Mouse (Mus musculus): ENCODE results near the gene Bspry. TPM values are rescaled to one million over a fixed set of nuclear protein-coding genes. Genes with fewer than 3 reads are reported as not detected.

Gene Bspry
- total and polyA plus RNA-seq, 2 experiments from 2014 or later = 0.15 TPM; not detected in 1

- H3K36me3 ChIP-seq (replicated peaks; ENCODE audit: control insufficient read depth, insufficient read depth, low read length) = peaks cover 60% of the 10 kb centered on the region
- no peak overlapping the region for H3K9ac ChIP-seq (replicated peaks; ENCODE audit: low read depth, low read length)
- no peak overlapping the region for H3K4me3 ChIP-seq (ENCODE audit: low read depth, low read length)
- no peaks in the 10 kb centered on the region for H3K27me3 ChIP-seq (ENCODE audit: control insufficient read depth, insufficient read depth, low read length)
- ATAC-seq (ENCODE audit: insufficient read depth, low read depth) (no peak), DNase-seq (ENCODE audit: low spot score) (no peak)
- WGBS = 73% methylated on average over 5 of the region's 5 CpGs
- TF ChIP-seq EP300 (IDR thresholded peaks at IDR 0.05; ENCODE audit: low read depth) (no peak), CTCF (IDR thresholded peaks at IDR 0.05; ENCODE audit: low read depth) (no peak)
- no peaks in the 10 kb centered on the region for H3K4me1 ChIP-seq (ENCODE audit: control insufficient read depth, insufficient read depth)
- no peak overlapping the region for H3K4me2 ChIP-seq (ENCODE audit: low read depth, low read length)
- no peak overlapping the region for H3K27ac ChIP-seq (ENCODE audit: low read depth)
- no peaks in the 10 kb centered on the region for H3K9me3 ChIP-seq (replicated peaks; ENCODE audit: control insufficient read depth, low read length)
These were observed 29.0 kb downstream of the Bspry start for GRCm38 (mm10) chr4:62508839-62509238.

- ATAC-seq (ENCODE audit: insufficient read depth, low read depth) = no peak
These were observed 30.1 kb downstream of the Bspry start for GRCm38 (mm10) chr4:62509946-62510345.

GRCm38 (mm10) chr4:62513998-62514506, 34.2 kb downstream of the Bspry start:
- Histone ChIP-seq H3K4me1 (ENCODE audit: control insufficient read depth, insufficient read depth) (peaks cover 22% of the 10 kb centered on the region), H3K36me3 (replicated peaks; ENCODE audit: control insufficient read depth, insufficient read depth, low read length) (peaks cover 50% of the 10 kb centered on the region), H3K27ac (ENCODE audit: low read depth) (no peak overlapping the region), H3K4me2 (ENCODE audit: low read depth, low read length) (no peak overlapping the region), H3K27me3 (ENCODE audit: control insufficient read depth, insufficient read depth, low read length) (no peaks in the 10 kb centered on the region), H3K9ac (replicated peaks; ENCODE audit: low read depth, low read length) (no peak overlapping the region), H3K9me3 (replicated peaks; ENCODE audit: control insufficient read depth, low read length) (no peaks in the 10 kb centered on the region), H3K4me3 (ENCODE audit: low read depth, low read length) (no peak overlapping the region)
- WGBS = 50% methylated on average over 11 of the region's 11 CpGs
- ATAC-seq (ENCODE audit: insufficient read depth, low read depth) (no peak), DNase-seq (ENCODE audit: low spot score) (no peak)
- no peak for TF ChIP-seq CTCF (IDR thresholded peaks at IDR 0.05; ENCODE audit: low read depth)
- TF ChIP-seq EP300 (IDR thresholded peaks at IDR 0.05; ENCODE audit: low read depth) = no peak

More at GRCm38 (mm10) chr4:62509946-62510345, 30.1 kb downstream of the Bspry start:
- no peak overlapping the region for H3K9ac ChIP-seq (replicated peaks; ENCODE audit: low read depth, low read length)
- no peaks in the 10 kb centered on the region for H3K9me3 ChIP-seq (replicated peaks; ENCODE audit: control insufficient read depth, low read length)
- no peak overlapping the region for H3K4me3 ChIP-seq (ENCODE audit: low read depth, low read length)
- DNase-seq (ENCODE audit: low spot score) = no peak
- no peaks in the 10 kb centered on the region for H3K27me3 ChIP-seq (ENCODE audit: control insufficient read depth, insufficient read depth, low read length)
- H3K4me2 ChIP-seq (ENCODE audit: low read depth, low read length) = no peak overlapping the region
- H3K27ac ChIP-seq (ENCODE audit: low read depth) = no peak overlapping the region
- H3K4me1 ChIP-seq (ENCODE audit: control insufficient read depth, insufficient read depth) = no peaks in the 10 kb centered on the region
- H3K36me3 ChIP-seq (replicated peaks; ENCODE audit: control insufficient read depth, insufficient read depth, low read length) = peaks cover 62% of the 10 kb centered on the region
- TF ChIP-seq CTCF (IDR thresholded peaks at IDR 0.05; ENCODE audit: low read depth) = no peak
- TF ChIP-seq EP300 (IDR thresholded peaks at IDR 0.05; ENCODE audit: low read depth) = no peak
- 81% methylated on average over 11 of the region's 11 CpGs for WGBS

- peaks cover 41% of the 10 kb centered on the region for H3K36me3 ChIP-seq (replicated peaks; ENCODE audit: control insufficient read depth, insufficient read depth, low read length)
- ATAC-seq (ENCODE audit: insufficient read depth, low read depth) (no peak), DNase-seq (ENCODE audit: low spot score) (no peak)
- H3K27me3 ChIP-seq (ENCODE audit: control insufficient read depth, insufficient read depth, low read length) = no peaks in the 10 kb centered on the region
- 82% methylated on average over 7 of the region's 7 CpGs for WGBS
- H3K4me3 ChIP-seq (ENCODE audit: low read depth, low read length) = no peak overlapping the region
- TF ChIP-seq CTCF (IDR thresholded peaks at IDR 0.05; ENCODE audit: low read depth) = no peak
- TF ChIP-seq EP300 (IDR thresholded peaks at IDR 0.05; ENCODE audit: low read depth) = no peak
- H3K27ac ChIP-seq (ENCODE audit: low read depth) = 0 out of 2 replicates have a peak overlapping the region, but pooled peaks have one; percentile 77
- no peak overlapping the region for H3K9ac ChIP-seq (replicated peaks; ENCODE audit: low read depth, low read length)
- no peaks in the 10 kb centered on the region for H3K9me3 ChIP-seq (replicated peaks; ENCODE audit: control insufficient read depth, low read length)
- H3K4me1 ChIP-seq (ENCODE audit: control insufficient read depth, insufficient read depth) = peaks cover 23% of the 10 kb centered on the region
- no peak overlapping the region for H3K4me2 ChIP-seq (ENCODE audit: low read depth, low read length)
These were observed 35.1 kb downstream of the Bspry start for GRCm38 (mm10) chr4:62514995-62515394.

- DNase-seq (ENCODE audit: low spot score) = no peak
- 47% methylated on average over 3 of the region's 3 CpGs for WGBS
- Histone ChIP-seq H3K9me3 (replicated peaks; ENCODE audit: control insufficient read depth, low read length) (no peaks in the 10 kb centered on the region), H3K4me2 (ENCODE audit: low read depth, low read length) (0 out of 2 replicates have a peak overlapping the region, but pooled peaks have one; percentile 22), H3K4me3 (ENCODE audit: low read depth, low read length) (no peak overlapping the region), H3K27ac (ENCODE audit: low read depth) (peak overlapping the region; percentile 77), H3K27me3 (ENCODE audit: control insufficient read depth, insufficient read depth, low read length) (no peaks in the 10 kb centered on the region), H3K36me3 (replicated peaks; ENCODE audit: control insufficient read depth, insufficient read depth, low read length) (peaks cover 36% of the 10 kb centered on the region), H3K4me1 (ENCODE audit: control insufficient read depth, insufficient read depth) (peaks cover 23% of the 10 kb centered on the region), H3K9ac (replicated peaks; ENCODE audit: low read depth, low read length) (no peak overlapping the region; the same call in 1 of the 2 replicates)
- ATAC-seq (ENCODE audit: insufficient read depth, low read depth) = no peak
- no peak for TF ChIP-seq EP300 (IDR thresholded peaks at IDR 0.05; ENCODE audit: low read depth)
- TF ChIP-seq CTCF (IDR thresholded peaks at IDR 0.05; ENCODE audit: low read depth) = no peak
These were observed 35.6 kb downstream of the Bspry start for GRCm38 (mm10) chr4:62515490-62515889.

- peak; percentile 19; the same call in 1 of the 2 replicates for TF ChIP-seq CTCF (IDR thresholded peaks at IDR 0.05; ENCODE audit: low read depth)
- TF ChIP-seq EP300 (IDR thresholded peaks at IDR 0.05; ENCODE audit: low read depth) = no peak
- no peak overlapping the region for H3K4me3 ChIP-seq (ENCODE audit: low read depth, low read length)
- peak overlapping the region; percentile 22 for H3K4me2 ChIP-seq (ENCODE audit: low read depth, low read length)
- H3K27ac ChIP-seq (ENCODE audit: low read depth) = peak overlapping the region; percentile 77
- ATAC-seq (ENCODE audit: insufficient read depth, low read depth) (peak; percentile 40; the same call in 1 of the 2 replicates), DNase-seq (ENCODE audit: low spot score) (peak; percentile 35)
- H3K9me3 ChIP-seq (replicated peaks; ENCODE audit: control insufficient read depth, low read length) = no peaks in the 10 kb centered on the region
- H3K9ac ChIP-seq (replicated peaks; ENCODE audit: low read depth, low read length) = no peak overlapping the region; the same call in 1 of the 2 replicates
- WGBS = 30% methylated on average over 2 of the region's 2 CpGs
- peaks cover 30% of the 10 kb centered on the region for H3K36me3 ChIP-seq (replicated peaks; ENCODE audit: control insufficient read depth, insufficient read depth, low read length)
- H3K4me1 ChIP-seq (ENCODE audit: control insufficient read depth, insufficient read depth) = peaks cover 23% of the 10 kb centered on the region
- H3K27me3 ChIP-seq (ENCODE audit: control insufficient read depth, insufficient read depth, low read length) = no peaks in the 10 kb centered on the region
These were observed 36.2 kb downstream of the Bspry start for GRCm38 (mm10) chr4:62516079-62516478.

Data from heart, postnatal 0 days (tissue).